Mouse (Mus musculus): ENCODE measurements around the gene Edar. TPM values are rescaled to one million over a fixed set of nuclear protein-coding genes. Genes with fewer than 3 reads are reported as not detected.
A peak's percentile ranks its signal among the peaks of the same experiment; 100 is the strongest.

Gene Edar
- polyA plus RNA-seq, 1 experiment from 2014 or later = 0.41 TPM

DNA sequence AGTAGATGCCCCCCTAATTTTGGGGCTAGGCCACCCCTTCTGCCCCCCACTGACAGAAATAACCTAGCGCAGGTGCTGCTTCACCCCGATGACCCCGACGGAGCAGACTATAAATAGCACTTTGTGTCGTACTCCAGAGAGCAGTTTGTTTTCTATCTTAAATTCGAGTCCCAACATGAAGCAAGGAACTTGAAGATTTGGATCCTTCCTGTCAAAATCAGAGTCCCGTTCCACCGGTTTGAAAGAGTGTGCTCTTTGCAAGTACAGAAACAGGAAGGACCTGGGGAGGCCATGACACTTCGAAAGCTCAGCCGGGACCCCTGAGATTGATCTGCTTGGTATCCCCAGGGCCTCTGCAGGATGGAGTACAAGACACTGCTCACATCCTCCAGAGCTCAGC is 33.8 kb downstream of the Edar start:
- ATAC-seq (ENCODE audit: low FRiP score, low TSS enrichment) = no peak
- Histone ChIP-seq H3K27me3 (ENCODE audit: control insufficient read depth, insufficient read depth, low read length) (no peaks in the 10 kb centered on the region), H3K4me3 (replicated peaks; ENCODE audit: low read depth, low read length) (no peak overlapping the region), H3K9ac (replicated peaks; ENCODE audit: low read length) (no peak overlapping the region), H3K27ac (replicated peaks; ENCODE audit: low read depth, low read length) (no peak overlapping the region), H3K4me2 (ENCODE audit: low read length) (no peak overlapping the region), H3K9me3 (ENCODE audit: control insufficient read depth, low read length) (no peaks in the 10 kb centered on the region), H3K36me3 (ENCODE audit: control insufficient read depth, insufficient read depth, low read length) (no peaks in the 10 kb centered on the region), H3K4me1 (ENCODE audit: control insufficient read depth, insufficient read depth, low read length) (peaks cover 8% of the 10 kb centered on the region; the same call in 1 of the 2 replicates)
- 89% methylated on average over 10 of the region's 10 CpGs for WGBS
- DNase-seq = no peak

DNA sequence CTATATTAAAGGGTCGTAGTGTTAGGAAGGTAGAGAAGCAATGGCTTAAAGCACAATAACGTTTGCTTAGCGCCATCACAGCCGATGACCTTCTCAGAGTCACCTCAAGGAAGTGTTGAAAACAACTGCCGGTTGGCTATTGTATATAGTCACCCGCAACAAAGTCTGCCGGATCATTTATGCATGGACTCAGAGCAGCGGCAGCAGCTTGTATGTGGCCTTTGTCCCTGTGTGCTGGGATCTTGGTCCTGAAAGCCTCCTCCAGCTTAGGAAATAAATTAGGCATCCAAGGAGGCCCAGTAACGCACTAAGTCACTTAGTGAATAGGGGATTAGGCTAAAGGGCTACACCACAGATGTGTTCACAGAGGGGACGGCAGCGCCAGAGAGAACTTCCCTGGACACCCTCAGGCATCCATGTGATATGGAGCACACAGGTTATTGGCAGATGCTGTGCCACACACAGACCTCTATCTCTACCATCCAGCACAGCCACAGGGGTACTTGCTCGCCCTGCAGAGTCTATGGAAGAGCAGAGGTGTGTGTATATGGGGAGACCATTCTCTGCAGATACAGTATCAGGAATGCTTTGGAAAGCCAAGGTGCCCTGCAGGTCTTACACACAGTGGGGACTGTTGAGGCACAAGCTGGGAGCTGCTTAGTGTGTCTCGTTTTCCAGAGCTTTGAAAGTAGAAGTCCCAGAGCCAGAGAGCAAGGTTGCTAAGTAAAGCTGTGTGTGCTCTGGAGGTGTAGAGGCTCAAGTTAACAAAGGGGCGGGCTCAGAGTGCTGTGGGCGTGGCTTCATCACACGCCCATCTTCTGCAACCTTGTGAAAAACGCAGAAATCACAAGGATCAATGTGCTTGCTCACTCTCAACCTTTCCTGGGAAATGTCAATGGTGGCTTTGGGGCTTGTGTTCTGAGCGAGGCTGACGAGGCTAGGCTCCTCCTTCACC is 34.7 kb downstream of the Edar start:
- Histone ChIP-seq H3K4me3 (replicated peaks; ENCODE audit: low read depth, low read length) (no peak overlapping the region), H3K27me3 (ENCODE audit: control insufficient read depth, insufficient read depth, low read length) (no peaks in the 10 kb centered on the region), H3K36me3 (ENCODE audit: control insufficient read depth, insufficient read depth, low read length) (no peaks in the 10 kb centered on the region), H3K9ac (replicated peaks; ENCODE audit: low read length) (no peak overlapping the region), H3K4me2 (ENCODE audit: low read length) (0 out of 2 replicates have a peak overlapping the region, but pooled peaks have one; percentile 6), H3K4me1 (ENCODE audit: control insufficient read depth, insufficient read depth, low read length) (peaks cover 8% of the 10 kb centered on the region; the same call in 1 of the 2 replicates), H3K9me3 (ENCODE audit: control insufficient read depth, low read length) (no peaks in the 10 kb centered on the region), H3K27ac (replicated peaks; ENCODE audit: low read depth, low read length) (no peak overlapping the region)
- ATAC-seq (ENCODE audit: low FRiP score, low TSS enrichment) = peak; percentile 31; the same call in 1 of the 2 replicates
- peak; percentile 40 for DNase-seq
- WGBS = 18% methylated on average over 19 of the region's 19 CpGs

DNA sequence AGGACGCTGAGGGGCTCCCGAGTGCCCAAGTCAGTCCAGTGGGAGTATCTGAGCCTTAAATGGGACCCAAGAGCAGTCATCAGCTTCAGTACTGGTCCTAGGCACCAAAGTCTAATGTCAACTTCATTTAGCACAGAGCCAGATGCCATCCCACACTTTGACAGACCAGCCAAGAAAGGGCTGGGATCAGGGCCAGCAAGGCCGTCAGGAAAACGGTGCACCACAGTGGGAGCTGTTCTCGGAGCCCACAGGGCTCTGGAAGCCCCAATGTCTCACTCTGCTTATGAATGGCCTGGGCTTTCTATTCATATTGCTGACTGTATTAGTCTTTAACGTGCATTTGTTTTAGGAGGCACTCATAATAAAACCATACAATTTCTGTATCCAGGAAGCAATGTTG is 36.2 kb downstream of the Edar start:
- Histone ChIP-seq H3K27ac (replicated peaks; ENCODE audit: low read depth, low read length) (no peak overlapping the region), H3K27me3 (ENCODE audit: control insufficient read depth, insufficient read depth, low read length) (no peaks in the 10 kb centered on the region), H3K9ac (replicated peaks; ENCODE audit: low read length) (no peak overlapping the region), H3K4me3 (replicated peaks; ENCODE audit: low read depth, low read length) (no peak overlapping the region), H3K4me1 (ENCODE audit: control insufficient read depth, insufficient read depth, low read length) (peaks cover 8% of the 10 kb centered on the region; the same call in 1 of the 2 replicates), H3K9me3 (ENCODE audit: control insufficient read depth, low read length) (no peaks in the 10 kb centered on the region), H3K36me3 (ENCODE audit: control insufficient read depth, insufficient read depth, low read length) (no peaks in the 10 kb centered on the region), H3K4me2 (ENCODE audit: low read length) (no peak overlapping the region)
- DNase-seq = peak; percentile 31
- no peak for ATAC-seq (ENCODE audit: low FRiP score, low TSS enrichment)
- 74% methylated on average over 6 of the region's 6 CpGs for WGBS

DNA sequence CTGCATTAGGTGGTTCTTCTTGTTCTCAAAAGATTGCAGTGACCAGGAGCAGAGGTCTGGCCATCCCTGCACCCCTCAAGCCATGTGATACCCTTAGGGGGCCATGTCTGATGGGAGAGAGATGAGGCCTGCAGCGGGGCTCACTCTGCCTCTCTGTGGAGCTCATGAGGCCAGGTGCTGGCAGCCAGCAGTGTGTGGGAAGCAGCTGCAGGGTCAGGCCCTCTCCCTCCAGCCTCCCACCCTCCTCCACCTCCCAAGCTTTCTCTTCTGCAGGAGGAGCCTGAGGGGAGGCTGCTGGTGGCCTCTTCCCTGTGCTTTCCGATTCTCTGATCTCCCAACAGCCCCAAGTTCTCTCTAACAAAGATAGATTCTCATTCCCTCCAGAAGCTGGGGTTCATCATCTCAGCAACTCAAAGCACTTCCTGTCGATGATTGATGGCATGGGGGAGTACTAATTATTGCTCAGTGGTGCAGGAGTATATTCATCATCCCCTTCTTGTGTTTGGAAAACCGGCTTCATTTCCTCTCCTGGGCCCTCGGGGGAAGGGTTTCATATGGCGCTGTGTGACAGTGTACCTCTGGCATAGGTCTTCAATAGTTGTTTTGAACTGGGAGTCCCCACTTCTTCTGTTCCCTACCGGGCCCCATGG is 38.9 kb downstream of the Edar start:
- Histone ChIP-seq H3K4me3 (replicated peaks; ENCODE audit: low read depth, low read length) (no peak overlapping the region), H3K27ac (replicated peaks; ENCODE audit: low read depth, low read length) (no peak overlapping the region), H3K4me1 (ENCODE audit: control insufficient read depth, insufficient read depth, low read length) (peaks cover 8% of the 10 kb centered on the region; the same call in 1 of the 2 replicates), H3K9me3 (ENCODE audit: control insufficient read depth, low read length) (no peaks in the 10 kb centered on the region), H3K27me3 (ENCODE audit: control insufficient read depth, insufficient read depth, low read length) (no peaks in the 10 kb centered on the region), H3K36me3 (ENCODE audit: control insufficient read depth, insufficient read depth, low read length) (no peaks in the 10 kb centered on the region), H3K4me2 (ENCODE audit: low read length) (no peak overlapping the region), H3K9ac (replicated peaks; ENCODE audit: low read length) (no peak overlapping the region)
- ATAC-seq (ENCODE audit: low FRiP score, low TSS enrichment) = no peak
- no peak for DNase-seq
- 73% methylated on average over 7 of the region's 7 CpGs for WGBS

DNA sequence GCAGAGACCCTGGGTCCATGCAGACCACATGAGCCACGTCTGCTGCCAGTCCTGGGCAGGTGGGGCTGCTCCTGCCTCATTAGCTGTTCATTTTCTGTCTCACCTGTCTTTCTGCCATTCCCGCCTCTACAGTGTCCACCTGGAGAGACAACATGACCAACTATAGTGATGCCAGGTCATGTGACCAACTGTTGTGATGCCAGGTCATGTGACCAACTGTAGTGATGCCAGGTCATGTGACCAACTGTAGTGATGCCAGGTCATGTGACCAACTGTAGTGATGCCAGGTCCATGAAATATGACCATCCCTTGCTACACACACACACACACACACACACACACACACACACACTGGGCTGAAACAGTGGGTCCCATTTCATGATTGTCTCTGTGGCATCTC is 41.9 kb downstream of the Edar start:
- no peaks in the 10 kb centered on the region for H3K36me3 ChIP-seq (ENCODE audit: control insufficient read depth, insufficient read depth, low read length)
- DNase-seq = no peak
- H3K4me1 ChIP-seq (ENCODE audit: control insufficient read depth, insufficient read depth, low read length) = no peaks in the 10 kb centered on the region
- H3K27me3 ChIP-seq (ENCODE audit: control insufficient read depth, insufficient read depth, low read length) = no peaks in the 10 kb centered on the region
- no peak overlapping the region for H3K27ac ChIP-seq (replicated peaks; ENCODE audit: low read depth, low read length)
- no peak overlapping the region for H3K4me2 ChIP-seq (ENCODE audit: low read length)
- no peak for ATAC-seq (ENCODE audit: low FRiP score, low TSS enrichment)
- H3K9me3 ChIP-seq (ENCODE audit: control insufficient read depth, low read length) = no peaks in the 10 kb centered on the region
- no peak overlapping the region for H3K4me3 ChIP-seq (replicated peaks; ENCODE audit: low read depth, low read length)
- H3K9ac ChIP-seq (replicated peaks; ENCODE audit: low read length) = no peak overlapping the region
- WGBS = 91% methylated on average over 2 of the region's 2 CpGs

DNA sequence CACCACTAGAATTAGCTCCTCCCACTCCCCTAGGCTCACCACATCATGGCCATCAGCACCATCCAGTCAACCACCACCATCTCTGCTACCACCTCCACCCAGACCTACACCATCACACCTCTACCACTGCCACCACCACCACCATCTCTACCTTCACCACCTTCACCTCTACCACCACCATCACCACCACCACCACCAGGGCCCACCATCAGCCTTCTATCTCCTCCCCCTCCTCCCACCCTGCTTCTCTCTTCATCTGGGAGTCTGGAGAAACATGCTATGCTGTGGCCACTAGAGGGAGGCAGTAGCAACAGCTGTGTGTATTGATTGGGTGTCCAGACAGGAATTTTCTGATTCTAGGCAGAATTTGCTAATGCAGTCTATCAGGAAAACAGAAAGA is 47.9 kb downstream of the Edar start:
- ATAC-seq (ENCODE audit: low FRiP score, low TSS enrichment) = peak; percentile 53; the same call in 1 of the 2 replicates
- peak; percentile 82 for DNase-seq
- H3K9me3 ChIP-seq (ENCODE audit: control insufficient read depth, low read length) = no peaks in the 10 kb centered on the region

DNA sequence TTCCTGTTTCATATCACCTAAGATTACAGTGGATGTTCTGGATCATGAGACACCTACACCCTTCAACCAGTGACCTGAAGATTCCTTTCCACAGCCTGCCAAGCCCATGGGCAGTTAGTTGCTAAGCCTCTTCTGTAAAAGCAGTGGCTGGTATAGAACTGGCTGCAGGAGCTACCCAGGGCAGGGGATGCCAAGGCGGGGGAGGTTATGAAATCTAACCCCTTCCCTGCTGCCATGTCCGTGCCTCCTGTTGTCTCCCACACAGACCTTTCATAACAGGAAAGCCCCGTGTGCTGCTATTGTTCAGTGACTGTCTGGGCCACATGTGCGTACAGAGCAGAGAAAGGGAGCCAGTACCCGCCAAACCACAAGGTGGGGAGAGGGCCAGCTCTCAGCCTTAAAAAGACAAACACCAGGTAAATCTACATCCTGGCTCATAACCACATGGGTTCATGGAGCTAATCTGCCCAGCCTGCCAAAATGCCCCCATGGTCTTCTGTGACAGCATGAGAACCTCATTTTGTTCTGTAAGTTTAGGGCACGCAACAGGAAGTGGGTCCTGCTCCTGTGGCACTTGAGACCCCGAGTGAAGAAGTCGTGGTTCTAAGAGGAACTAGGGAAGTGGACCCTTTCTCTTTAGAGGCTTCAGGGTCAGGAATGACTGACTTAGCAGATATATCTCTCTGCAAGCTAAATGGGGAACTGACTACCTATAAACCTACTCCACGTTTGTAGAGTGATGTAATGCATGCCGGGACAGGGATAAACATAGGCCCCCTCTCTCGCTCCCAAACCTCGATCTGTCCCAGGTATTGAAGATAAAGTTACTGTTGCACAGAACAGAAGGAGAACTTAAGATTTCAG is 50.4 kb downstream of the Edar start:
- Histone ChIP-seq H3K4me2 (ENCODE audit: low read length) (no peak overlapping the region), H3K9ac (replicated peaks; ENCODE audit: low read length) (no peak overlapping the region), H3K27ac (replicated peaks; ENCODE audit: low read depth, low read length) (no peak overlapping the region), H3K9me3 (ENCODE audit: control insufficient read depth, low read length) (no peaks in the 10 kb centered on the region), H3K4me1 (ENCODE audit: control insufficient read depth, insufficient read depth, low read length) (no peaks in the 10 kb centered on the region), H3K4me3 (replicated peaks; ENCODE audit: low read depth, low read length) (no peak overlapping the region), H3K36me3 (ENCODE audit: control insufficient read depth, insufficient read depth, low read length) (no peaks in the 10 kb centered on the region), H3K27me3 (ENCODE audit: control insufficient read depth, insufficient read depth, low read length) (no peaks in the 10 kb centered on the region)
- ATAC-seq (ENCODE audit: low FRiP score, low TSS enrichment) (no peak), DNase-seq (no peak)
- WGBS = 80% methylated on average over 12 of the region's 12 CpGs

More for the DNA sequence above, 47.9 kb downstream of the Edar start:
- H3K27ac ChIP-seq (replicated peaks; ENCODE audit: low read depth, low read length) = no peak overlapping the region
- no peaks in the 10 kb centered on the region for H3K27me3 ChIP-seq (ENCODE audit: control insufficient read depth, insufficient read depth, low read length)
- no peak overlapping the region for H3K9ac ChIP-seq (replicated peaks; ENCODE audit: low read length)
- H3K4me3 ChIP-seq (replicated peaks; ENCODE audit: low read depth, low read length) = no peak overlapping the region
- no peaks in the 10 kb centered on the region for H3K4me1 ChIP-seq (ENCODE audit: control insufficient read depth, insufficient read depth, low read length)
- no peak overlapping the region for H3K4me2 ChIP-seq (ENCODE audit: low read length)
- no peaks in the 10 kb centered on the region for H3K36me3 ChIP-seq (ENCODE audit: control insufficient read depth, insufficient read depth, low read length)

DNA sequence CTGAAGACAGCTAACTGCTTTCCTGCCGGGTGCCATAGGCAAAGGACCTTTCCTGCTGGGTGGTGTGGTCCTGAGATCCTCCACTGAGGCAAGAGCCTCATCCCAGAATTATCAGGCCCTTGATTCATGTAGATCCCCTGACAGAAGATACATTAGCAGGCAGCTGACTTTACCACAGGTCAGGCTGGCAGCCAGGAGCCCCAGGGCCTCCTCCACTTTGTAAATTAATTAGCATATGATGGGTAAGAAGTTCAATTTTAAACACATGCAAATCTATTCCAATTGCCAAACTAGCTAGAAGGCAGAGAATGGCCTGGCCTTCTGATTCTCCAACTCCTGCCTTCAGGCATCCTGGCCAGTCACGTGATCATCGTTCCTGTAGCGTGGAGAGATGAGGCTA is 56.2 kb downstream of the Edar start:
- no peak for DNase-seq
- H3K9ac ChIP-seq (replicated peaks; ENCODE audit: low read length) = no peak overlapping the region
- H3K9me3 ChIP-seq (ENCODE audit: control insufficient read depth, low read length) = no peaks in the 10 kb centered on the region
- 79% methylated on average over 4 of the region's 4 CpGs for WGBS
- no peak overlapping the region for H3K27ac ChIP-seq (replicated peaks; ENCODE audit: low read depth, low read length)
- no peaks in the 10 kb centered on the region for H3K27me3 ChIP-seq (ENCODE audit: control insufficient read depth, insufficient read depth, low read length)
- H3K4me1 ChIP-seq (ENCODE audit: control insufficient read depth, insufficient read depth, low read length) = no peaks in the 10 kb centered on the region
- H3K4me3 ChIP-seq (replicated peaks; ENCODE audit: low read depth, low read length) = no peak overlapping the region
- ATAC-seq (ENCODE audit: low FRiP score, low TSS enrichment) = no peak
- no peaks in the 10 kb centered on the region for H3K36me3 ChIP-seq (ENCODE audit: control insufficient read depth, insufficient read depth, low read length)
- no peak overlapping the region for H3K4me2 ChIP-seq (ENCODE audit: low read length)

Data from midbrain, embryonic 14.5 days (tissue).